Mouse (Mus musculus) adrenal gland, postnatal 25 days (tissue): ENCODE measurements around the gene Gm4305. TPM values are rescaled to one million over a fixed set of nuclear protein-coding genes. Genes with fewer than 3 reads are reported as not detected.
"Not testable (repeated sequence)": the region's sequence is repeated elsewhere in the genome, so short reads cannot be mapped to it uniquely, and the experiment has no call there.

Experiments
- DNase-seq: peaks from one replicate; pipeline ENCODE4 v3.0.0; 2021; ENCODE audit warnings: mixed read lengths
- long read RNA-seq: library from polyadenylated mRNA; stranded (forward); transcript quantifications from one replicate; pipeline ENCODE4 v2.0.0, GENCODE M21; 2021
- total RNA-seq: library from RNA; stranded (reverse); gene quantifications from 2 replicates; pipeline ENCODE4 v1.2.3, GENCODE M21; 2021

Gm4305 gene
- not detected in 2 replicates for total RNA-seq
- long read RNA-seq, result 0 reads

GRCm38 (mm10) chr10:100350793-100351192, at the start of gene Gm4305:
Gene Gm4305, plus strand, starts transcription at chr10:100351093.
- not testable (repeated sequence) for DNase-seq

- DNase-seq, result not testable (repeated sequence)
These were observed 15.5 kb upstream of the Gm4305 start, which contains the start of gene Gm4301 for GRCm38 (mm10) chr10:100335376-100335775. Gene Gm4301, plus strand, starts transcription at chr10:100335676.

- DNase-seq, result not testable (repeated sequence)
These were observed 10.4 kb upstream of the Gm4305 start, which contains the start of gene Gm4302 for GRCm38 (mm10) chr10:100340536-100340935. Gene Gm4302, plus strand, starts transcription at chr10:100340836.

GRCm38 (mm10) chr10:100345672-100346071, 5.2 kb upstream of the Gm4305 start, which contains the start of gene Gm4303:
Gene Gm4303, plus strand, starts transcription at chr10:100345972.
- DNase-seq, result not testable (repeated sequence)

- DNase-seq, result not testable (repeated sequence)
These were observed 5.9 kb downstream of the Gm4305 start for GRCm38 (mm10) chr10:100356841-100357240.

GRCm38 (mm10) chr10:100361038-100361437, 10.1 kb downstream of the Gm4305 start, which contains the start of gene Gm4307:
Gene Gm4307, plus strand, starts transcription at chr10:100361338.
- not testable (repeated sequence) for DNase-seq

GRCm38 (mm10) chr10:100382460-100382859, 31.6 kb downstream of the Gm4305 start, which contains the start of gene Gm4312:
Gene Gm4312, minus strand, starts transcription at chr10:100382560.
- not testable (repeated sequence) for DNase-seq

Other genes starting within 250 kb of the Gm4305 start
- not detected in 2 replicates for gene Gm4301, start 15.4 kb upstream of the Gm4305 start, total RNA-seq
- gene Gm4302, start 10.3 kb upstream of the Gm4305 start, total RNA-seq, result not detected in 2 replicates
- gene Gm4303, start 5.1 kb upstream of the Gm4305 start, total RNA-seq, result not detected in 2 replicates
- gene Gm4307, start 10.2 kb downstream of the Gm4305 start, total RNA-seq, result not detected in 2 replicates
- not detected in 2 replicates for gene Gm4312, start 31.5 kb downstream of the Gm4305 start, total RNA-seq
- gene Tmtc3, start 136.3 kb downstream of the Gm4305 start, total RNA-seq, result 22.4 and 26.8 TPM in 2 replicates
- 14.0 and 14.2 TPM in 2 replicates for gene Cep290, start 136.5 kb downstream of the Gm4305 start, total RNA-seq
- gene 4930430F08Rik, start 239.3 kb downstream of the Gm4305 start, total RNA-seq, result 9.7 and 19.1 TPM in 2 replicates
- gene 1700017N19Rik, start 239.4 kb downstream of the Gm4305 start, total RNA-seq, result not detected in 2 replicates